In genomic region chr1:134075532-134075931, GRCm38 (mm10) we compare ENCODE assay signal across 11 mouse cellular contexts. TPM values are rescaled to one million over a fixed set of nuclear protein-coding genes. Genes with fewer than 3 reads are reported as not detected.
DNase-seq lines count a peak whose midpoint lies in the region; ATAC-seq lines count a peak whose summit lies in the region.
"Had no signal": no experiment of that assay in that cellular context is flagged by ENCODE, and none has a peak within 500 bp of the region (broad histone marks: within the 10 kb centered on the region; RNA-seq: fewer than 3 reads in every experiment).

No protein-coding gene starts in this region.

- no peak overlapping the region for H3K27ac ChIP-seq in limb, embryonic 12.5 days
- no peak overlapping the region for H3K27ac ChIP-seq in limb, embryonic 10.5 days
- peak overlapping the region; percentile 52; the same call in 1 of the 2 replicates for H3K27ac ChIP-seq in forebrain, embryonic 14.5 days (ENCODE audit: low read depth, low read length)
- no peak overlapping the region for H3K27ac ChIP-seq in limb, embryonic 13.5 days
- H3K27ac ChIP-seq in neural tube, embryonic 14.5 days (ENCODE audit: low read depth, low read length): no peak overlapping the region

- peaks cover 56% of the 10 kb centered on the region for H3K4me1 ChIP-seq in limb, embryonic 12.5 days (replicated peaks)
- peaks cover 49% of the 10 kb centered on the region for H3K4me1 ChIP-seq in limb, embryonic 10.5 days
- H3K4me1 ChIP-seq in forebrain, embryonic 14.5 days (ENCODE audit: control insufficient read depth, insufficient read depth, low read length): peaks cover 53% of the 10 kb centered on the region
- peaks cover 72% of the 10 kb centered on the region for H3K4me1 ChIP-seq in limb, embryonic 13.5 days
- H3K4me1 ChIP-seq in neural tube, embryonic 14.5 days (ENCODE audit: control insufficient read depth, insufficient read depth, low read length): peaks cover 21% of the 10 kb centered on the region

- H3K9me3 ChIP-seq in limb, embryonic 12.5 days: no peaks in the 10 kb centered on the region
- no peaks in the 10 kb centered on the region for H3K9me3 ChIP-seq in limb, embryonic 10.5 days (replicated peaks)
- no peaks in the 10 kb centered on the region for H3K9me3 ChIP-seq in forebrain, embryonic 14.5 days (replicated peaks; ENCODE audit: control insufficient read depth, low read length)
- no peaks in the 10 kb centered on the region for H3K9me3 ChIP-seq in limb, embryonic 13.5 days
- no peaks in the 10 kb centered on the region for H3K9me3 ChIP-seq in neural tube, embryonic 14.5 days (ENCODE audit: control insufficient read depth, low read length)

- H3K27me3 ChIP-seq in limb, embryonic 12.5 days: no peaks in the 10 kb centered on the region
- H3K27me3 ChIP-seq in limb, embryonic 10.5 days (ENCODE audit: low read depth, poor library complexity, severe bottlenecking): peaks cover 13% of the 10 kb centered on the region
- no peaks in the 10 kb centered on the region for H3K27me3 ChIP-seq in forebrain, embryonic 14.5 days (replicated peaks; ENCODE audit: control insufficient read depth, insufficient read depth, low read length)
- H3K27me3 ChIP-seq in limb, embryonic 13.5 days: no peaks in the 10 kb centered on the region
- no peaks in the 10 kb centered on the region for H3K27me3 ChIP-seq in neural tube, embryonic 14.5 days (ENCODE audit: control insufficient read depth, insufficient read depth, low read length)

- peaks cover 28% of the 10 kb centered on the region for H3K36me3 ChIP-seq in limb, embryonic 12.5 days
- H3K36me3 ChIP-seq in limb, embryonic 10.5 days: peaks cover 20% of the 10 kb centered on the region
- H3K36me3 ChIP-seq in forebrain, embryonic 14.5 days (ENCODE audit: control insufficient read depth, insufficient read depth, low read length): peaks cover 22% of the 10 kb centered on the region
- H3K36me3 ChIP-seq in limb, embryonic 13.5 days: peaks cover 20% of the 10 kb centered on the region
- no peaks in the 10 kb centered on the region for H3K36me3 ChIP-seq in neural tube, embryonic 14.5 days (ENCODE audit: control insufficient read depth, insufficient read depth, low read length)

- no peak for DNase-seq in limb, embryonic 10.5 days (ENCODE audit: low spot score)
- DNase-seq in forebrain, embryonic 14.5 days (ENCODE audit: low spot score): no peak
- no peak for DNase-seq in cerebellum, adult 11 months
- no peak for DNase-seq in retina, embryonic 14.5 days (ENCODE audit: low spot score)

- H3K9ac ChIP-seq in limb, embryonic 12.5 days (replicated peaks): no peak overlapping the region
- H3K9ac ChIP-seq in forebrain, embryonic 14.5 days (ENCODE audit: low read length): peak overlapping the region; percentile 95
- peak overlapping the region; percentile 25; the same call in 1 of the 2 replicates for H3K9ac ChIP-seq in limb, embryonic 13.5 days
- peak overlapping the region; percentile 25; the same call in 1 of the 2 replicates for H3K9ac ChIP-seq in neural tube, embryonic 14.5 days (replicated peaks; ENCODE audit: low read depth, low read length)

- WGBS in limb, embryonic 12.5 days: 84% methylated on average over 8 of the region's 8 CpGs
- WGBS in limb, embryonic 10.5 days: 91% methylated on average over 8 of the region's 8 CpGs
- 76% methylated on average over 8 of the region's 8 CpGs for WGBS in forebrain, embryonic 14.5 days
- WGBS in limb, embryonic 13.5 days: 74% methylated on average over 8 of the region's 8 CpGs
- WGBS in neural tube, embryonic 14.5 days: 82% methylated on average over 8 of the region's 8 CpGs

- 0 out of 2 replicates have a peak overlapping the region, but pooled peaks have one; percentile 6 for H3K4me2 ChIP-seq in limb, embryonic 12.5 days
- H3K4me2 ChIP-seq in forebrain, embryonic 14.5 days (ENCODE audit: low read length): peak overlapping the region; percentile 81
- H3K4me2 ChIP-seq in limb, embryonic 13.5 days (replicated peaks): peak overlapping the region; percentile 90
- H3K4me2 ChIP-seq in neural tube, embryonic 14.5 days (ENCODE audit: low read depth, low read length): peak overlapping the region; percentile 64

- no peak overlapping the region for H3K4me3 ChIP-seq in limb, embryonic 12.5 days (replicated peaks)
- H3K4me3 ChIP-seq in limb, embryonic 10.5 days: no peak overlapping the region
- peak overlapping the region; percentile 87 for H3K4me3 ChIP-seq in forebrain, embryonic 14.5 days (ENCODE audit: low read depth, low read length)
- no peak overlapping the region for H3K4me3 ChIP-seq in limb, embryonic 13.5 days
- peak overlapping the region; percentile 71 for H3K4me3 ChIP-seq in neural tube, embryonic 14.5 days (ENCODE audit: low read depth, low read length)

- no peak for ATAC-seq in limb, embryonic 12.5 days (ENCODE audit: insufficient number of reproducible peaks, insufficient read depth, low FRiP score, low TSS enrichment, low read depth)
- no peak for ATAC-seq in forebrain, embryonic 14.5 days
- no peak for ATAC-seq in limb, embryonic 13.5 days (ENCODE audit: low FRiP score, low read depth)
- no peak for ATAC-seq in neural tube, embryonic 14.5 days (ENCODE audit: low read depth)
- ATAC-seq in granulocyte monocyte progenitor cell, adult 5-6 weeks (replicated peaks; ENCODE audit: poor library complexity, severe bottlenecking): no peak

RNA-seq across cellular contexts. Expression of gene Btg2, which starts 3.4 kb away (rescaled TPM):
- polyA plus RNA-seq in limb, embryonic 12.5 days (2016; fragmentation: Nextera tagmentation; extraction: Ambion mirVana): 26.7 and 28.1 TPM in 2 replicates
- 10.1 and 17.7 TPM in 2 replicates for polyA plus RNA-seq in limb, embryonic 10.5 days (2016; fragmentation: Nextera tagmentation; extraction: Ambion mirVana)
- polyA plus RNA-seq in forebrain, embryonic 14.5 days (2014; fragmentation: Nextera tagmentation; extraction: Ambion mirVana): 67.3 and 82.6 TPM in 2 replicates
- polyA plus RNA-seq in limb, embryonic 13.5 days (2015; fragmentation: Nextera tagmentation; extraction: Ambion mirVana): 27.1 and 28.2 TPM in 2 replicates
- polyA plus RNA-seq in neural tube, embryonic 14.5 days (2014; fragmentation: Nextera tagmentation; extraction: Ambion mirVana): 22.4 and 26.9 TPM in 2 replicates
- total RNA-seq in granulocyte monocyte progenitor cell, adult 5-6 weeks (2014; fragmentation: Nextera tagmentation): 7.2 and 13.5 TPM in 2 replicates
- 31.3 and 33.7 TPM in 2 replicates for total RNA-seq in granulocyte monocyte progenitor cell, adult 5-6 weeks (2017)

RNA-seq across cellular contexts. Expression of gene Chit1, which starts 35.5 kb away (rescaled TPM):
- not detected in 2 replicates for polyA plus RNA-seq in limb, embryonic 12.5 days (2016; fragmentation: Nextera tagmentation; extraction: Ambion mirVana)
- not detected in 2 replicates for polyA plus RNA-seq in limb, embryonic 10.5 days (2016; fragmentation: Nextera tagmentation; extraction: Ambion mirVana)
- polyA plus RNA-seq in forebrain, embryonic 14.5 days (2014; fragmentation: Nextera tagmentation; extraction: Ambion mirVana): 0.13 TPM in 1 of 2 replicates, not detected in the other
- 0.17 and 0.26 TPM in 2 replicates for polyA plus RNA-seq in limb, embryonic 13.5 days (2015; fragmentation: Nextera tagmentation; extraction: Ambion mirVana)
- 0.52 and 1.4 TPM in 2 replicates for polyA plus RNA-seq in neural tube, embryonic 14.5 days (2014; fragmentation: Nextera tagmentation; extraction: Ambion mirVana)
- 0.62 and 1.7 TPM in 2 replicates for total RNA-seq in granulocyte monocyte progenitor cell, adult 5-6 weeks (2014; fragmentation: Nextera tagmentation)
- 0.22 and 0.82 TPM in 2 replicates for total RNA-seq in granulocyte monocyte progenitor cell, adult 5-6 weeks (2017)
- total RNA-seq: gastrocnemius, adult 8-10 months; MEL had no signal
- polyA plus RNA-seq: limb, embryonic 11.5 days had no signal

RNA-seq across cellular contexts. Expression of gene Fmod, which starts 38.5 kb away (rescaled TPM):
- polyA plus RNA-seq in limb, embryonic 12.5 days (2016; fragmentation: Nextera tagmentation; extraction: Ambion mirVana): 12.6 and 14.8 TPM in 2 replicates
- polyA plus RNA-seq in limb, embryonic 10.5 days (2016; fragmentation: Nextera tagmentation; extraction: Ambion mirVana): 2.4 and 2.5 TPM in 2 replicates
- polyA plus RNA-seq in forebrain, embryonic 14.5 days (2014; fragmentation: Nextera tagmentation; extraction: Ambion mirVana): 3.3 and 7.7 TPM in 2 replicates
- polyA plus RNA-seq in limb, embryonic 13.5 days (2015; fragmentation: Nextera tagmentation; extraction: Ambion mirVana): 42.1 and 48.5 TPM in 2 replicates
- polyA plus RNA-seq in neural tube, embryonic 14.5 days (2014; fragmentation: Nextera tagmentation; extraction: Ambion mirVana): 0.23 and 13.8 TPM in 2 replicates
- total RNA-seq in granulocyte monocyte progenitor cell, adult 5-6 weeks (2014; fragmentation: Nextera tagmentation): not detected in 2 replicates
- not detected in 2 replicates for total RNA-seq in granulocyte monocyte progenitor cell, adult 5-6 weeks (2017)
- total RNA-seq: MEL had no signal

Comparison
In these comparisons a context has a peak if more than half of its experiments do, and no peak if none do; other contexts are left out.
1. H3K4me2 ChIP-seq: peak in every context shown above with its lines; median percentile 90 in limb, embryonic 13.5 days; 81 in forebrain, embryonic 14.5 days; 64 in neural tube, embryonic 14.5 days; 6 in limb, embryonic 12.5 days.
2. H3K4me3 ChIP-seq: peak in forebrain, embryonic 14.5 days (single experiment) and neural tube, embryonic 14.5 days (single experiment); none in limb, embryonic 12.5 days (single experiment), limb, embryonic 10.5 days (single experiment) and limb, embryonic 13.5 days (single experiment).